Mouse (Mus musculus): ENCODE data around the gene Gas7.

GRCm38 (mm10) chr11:67488156-67488555 lies 32.9 kb downstream of the Gas7 start:
- TF ChIP-seq POLR2A (IDR thresholded peaks at IDR 0.05; ENCODE audit: low read depth, low read length) (no peak), CTCF (conservative IDR thresholded peaks at IDR 0.05; ENCODE audit: insufficient read depth, insufficient read length, low read depth, low read length) (no peak)
